Mouse (Mus musculus) G1E (cell line): Measurements from ENCODE around the gene Aprt. TPM values are rescaled to one million over a fixed set of nuclear protein-coding genes. Genes with fewer than 3 reads are reported as not detected.

ENCODE experiments used
- ATAC-seq: 2 replicates; pipeline ENCODE4 v1.8.0; 2016; ENCODE audit warnings: mild to moderate bottlenecking; ENCODE audit not compliant: insufficient number of reproducible peaks, poor library complexity, low FRiP score, severe bottlenecking; ENCODE audit errors: extremely low read depth
- DNase-seq: peaks from one replicate; pipeline ENCODE4 v3.0.0; 2012; ENCODE audit warnings: low spot score
- H3K27me3 ChIP-seq: 2 replicates; pipeline ENCODE4 v1.6.1; 2012; ENCODE audit warnings: mild to moderate bottlenecking, low read length, inconsistent platforms; ENCODE audit not compliant: insufficient read depth
- H3K36me3 ChIP-seq: replicated peaks from 2 replicates; pipeline ENCODE3; 2012; ENCODE audit warnings: mild to moderate bottlenecking, inconsistent platforms
- H3K4me1 ChIP-seq: 2 replicates; pipeline ENCODE4 v1.6.1; 2012; ENCODE audit warnings: low read depth, low read length, inconsistent platforms, mixed read lengths; ENCODE audit not compliant: insufficient read depth
- H3K4me3 ChIP-seq: 2 replicates; pipeline ENCODE4 v1.5.1; 2012; ENCODE audit warnings: low read depth, mild to moderate bottlenecking, inconsistent platforms, low read length, moderate library complexity, mixed read lengths
- H3K9me3 ChIP-seq: replicated peaks from 2 replicates; pipeline ENCODE4 v1.6.1; 2012; ENCODE audit warnings: inconsistent platforms
- CTCF ChIP-seq: IDR thresholded peaks from 2 replicates; pipeline ENCODE4 v1.5.1; 2012; ENCODE audit warnings: low read depth, low read length, inconsistent platforms, mixed read lengths
- GATA1 ChIP-seq: IDR thresholded peaks from 2 replicates; pipeline ENCODE4 v1.6.1; 2012; ENCODE audit warnings: borderline replicate concordance, low read length, inconsistent platforms, mixed read lengths
- GATA2 ChIP-seq: IDR thresholded peaks from 2 replicates; pipeline ENCODE4 v1.6.1; 2012; ENCODE audit warnings: low read depth, low read length, inconsistent platforms, borderline replicate concordance
- POLR2AphosphoS5 ChIP-seq: IDR thresholded peaks from 2 replicates; pipeline ENCODE4 v1.6.1; 2012; ENCODE audit warnings: low read depth, low read length, inconsistent platforms; ENCODE audit not compliant: insufficient replicate concordance
- TAL1 ChIP-seq: conservative IDR thresholded peaks from 2 replicates; pipeline ENCODE4 v1.6.1; 2012; ENCODE audit warnings: low read depth, low read length, inconsistent platforms, mixed read lengths
- polyA plus RNA-seq: library from polyadenylated mRNA; stranded (reverse); fragments of >175 nt; gene quantifications from 2 replicates; pipeline ENCODE4 v1.2.3, GENCODE M21; 2012
- total RNA-seq, 2 experiments: library from RNA; stranded (forward) in 1 of 2; stranded (reverse) in 1 of 2; fragments of 200-1000 nt in 1 of 2; fragments of >200 nt in 1 of 2; fragmentation: Nextera tagmentation in 1 of 2; gene quantifications; 2 replicates each; pipeline ENCODE4 v1.2.3; 2014 to 2017

Aprt gene
- total and polyA plus RNA-seq, 3 experiments, result 100.0 to 389 (median 112) TPM

DNA sequence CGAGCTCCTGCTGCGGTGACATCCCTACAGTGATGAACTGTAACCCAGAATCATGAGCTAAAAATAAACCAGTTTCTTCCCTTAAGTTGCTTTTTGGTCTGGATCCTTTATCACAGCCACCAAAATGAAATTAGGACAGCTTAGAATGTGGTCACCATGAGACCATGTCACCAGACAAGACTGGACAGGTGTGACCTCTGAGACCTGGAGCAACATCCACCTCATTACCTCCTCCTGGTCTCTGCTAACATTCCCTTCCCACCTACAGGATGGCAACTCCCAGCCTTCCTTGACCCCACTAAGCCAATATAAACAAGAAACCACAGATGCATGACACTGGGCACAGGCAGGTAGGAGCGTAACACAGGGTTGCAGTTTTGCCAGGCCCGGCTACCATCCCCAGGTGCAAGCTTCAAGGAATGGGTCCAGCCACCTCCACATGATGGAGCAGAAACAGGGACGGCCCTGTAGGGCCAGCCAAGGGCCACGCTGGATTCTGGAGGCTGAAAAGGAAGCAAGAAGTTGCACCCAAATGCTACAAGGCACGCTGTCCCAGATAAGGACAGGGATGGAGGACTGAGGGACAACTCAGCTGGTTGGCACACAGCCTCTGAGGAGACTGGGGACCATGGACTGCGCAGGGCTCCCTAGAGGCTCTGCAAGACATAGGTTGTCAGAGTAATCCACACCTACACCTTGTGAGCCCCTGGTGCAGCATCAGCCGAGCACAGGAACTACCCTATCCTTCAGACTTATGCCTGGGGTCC is 38.2 kb downstream of the Aprt start:
- TF ChIP-seq TAL1 (peak; percentile 9; the same call in 1 of the 2 replicates), GATA1 (no peak), CTCF (no peak)
- no peak for ATAC-seq
- H3K27me3 ChIP-seq, result no peaks in the 10 kb centered on the region

DNA sequence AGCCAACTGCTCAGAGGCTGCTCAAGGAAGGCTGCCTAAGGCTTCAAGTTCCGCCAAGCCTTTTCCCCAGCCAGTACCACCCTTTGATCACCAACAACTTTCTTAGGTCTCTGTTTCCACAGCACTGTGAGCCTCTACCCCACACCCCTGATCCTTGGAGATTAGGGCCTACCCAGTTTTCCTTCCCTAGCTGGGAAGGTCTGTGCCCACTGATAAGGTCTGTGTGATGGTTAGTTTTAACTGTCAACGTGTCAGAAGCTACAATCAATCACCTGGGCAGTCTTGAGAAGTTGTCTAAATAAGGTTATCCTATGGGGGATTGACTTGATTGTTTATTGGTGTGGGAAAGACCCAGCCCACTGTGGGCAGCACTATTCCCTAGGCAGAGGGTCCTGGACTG is 38.9 kb downstream of the Aprt start:
- Histone ChIP-seq H3K4me1 (peaks cover 84% of the 10 kb centered on the region), H3K4me3 (peak overlapping the region; percentile 61; the same call in 1 of the 2 replicates), H3K27me3 (no peaks in the 10 kb centered on the region), H3K36me3 (peaks cover 71% of the 10 kb centered on the region), H3K9me3 (peaks cover 11% of the 10 kb centered on the region)
- peak; percentile 84 for DNase-seq
- no peak for TF ChIP-seq CTCF
- TF ChIP-seq TAL1, result peak; percentile 99
- peak; percentile 87 for ATAC-seq

More for the DNA sequence above, 38.2 kb downstream of the Aprt start:
- no peak for DNase-seq
- Histone ChIP-seq H3K9me3 (peaks cover 11% of the 10 kb centered on the region), H3K36me3 (peaks cover 71% of the 10 kb centered on the region), H3K4me1 (peaks cover 84% of the 10 kb centered on the region), H3K4me3 (peak overlapping the region; percentile 33; the same call in 1 of the 2 replicates)

DNA sequence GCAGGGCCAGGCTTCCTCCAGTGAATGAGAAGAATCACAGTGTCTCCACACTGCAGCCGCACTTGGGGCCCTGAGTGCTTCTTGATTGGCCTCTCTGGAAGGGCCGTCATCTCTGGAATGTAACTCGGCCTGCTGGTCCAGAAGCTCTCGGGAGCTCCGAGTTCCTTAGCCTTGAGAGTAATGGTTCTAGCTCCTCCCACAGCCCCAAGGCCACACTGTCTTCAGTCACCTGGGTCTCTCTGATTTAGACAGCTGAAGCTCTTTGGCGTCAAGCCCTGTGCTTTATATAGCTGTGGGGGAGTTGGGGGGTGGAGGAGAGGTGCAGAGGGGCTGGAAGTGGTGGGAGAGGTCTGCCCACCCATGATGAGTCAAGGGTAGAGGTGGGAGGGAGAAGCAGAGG is 39.7 kb downstream of the Aprt start:
- Histone ChIP-seq H3K9me3 (peaks cover 11% of the 10 kb centered on the region), H3K4me3 (peak overlapping the region; percentile 61; the same call in 1 of the 2 replicates), H3K36me3 (peaks cover 71% of the 10 kb centered on the region), H3K27me3 (no peaks in the 10 kb centered on the region), H3K4me1 (peaks cover 84% of the 10 kb centered on the region)
- TF ChIP-seq CTCF, result no peak
- TF ChIP-seq TAL1, result no peak
- TF ChIP-seq GATA1, result no peak
- TF ChIP-seq POLR2AphosphoS5, result no peak
- no peak for TF ChIP-seq GATA2
- ATAC-seq (no peak), DNase-seq (no peak)

GRCm38 (mm10) chr8:122531312-122531711 is 45.4 kb downstream of the Aprt start:
- H3K4me1 ChIP-seq, result peaks cover 79% of the 10 kb centered on the region
- no peak for DNase-seq
- no peaks in the 10 kb centered on the region for H3K27me3 ChIP-seq
- no peak overlapping the region for H3K4me3 ChIP-seq
- ATAC-seq, result no peak
- H3K9me3 ChIP-seq, result peaks cover 3% of the 10 kb centered on the region; the same call in 1 of the 2 replicates
- peaks cover 84% of the 10 kb centered on the region for H3K36me3 ChIP-seq
- TF ChIP-seq POLR2AphosphoS5, result no peak
- no peak for TF ChIP-seq GATA1
- TF ChIP-seq CTCF, result no peak
- no peak for TF ChIP-seq GATA2
- no peak for TF ChIP-seq TAL1

- no peak for ATAC-seq
- peaks cover 96% of the 10 kb centered on the region for H3K36me3 ChIP-seq
- no peaks in the 10 kb centered on the region for H3K27me3 ChIP-seq
- DNase-seq, result no peak
- peaks cover 85% of the 10 kb centered on the region for H3K4me1 ChIP-seq
- H3K9me3 ChIP-seq, result peaks cover 3% of the 10 kb centered on the region; the same call in 1 of the 2 replicates
- no peak overlapping the region for H3K4me3 ChIP-seq
- TF ChIP-seq GATA1 (no peak), TAL1 (no peak), POLR2AphosphoS5 (no peak), GATA2 (no peak), CTCF (no peak)
Observed at GRCm38 (mm10) chr8:122529159-122529558, 47.5 kb downstream of the Aprt start.

- ATAC-seq (no peak), DNase-seq (no peak)
- Histone ChIP-seq H3K36me3 (peaks cover 98% of the 10 kb centered on the region), H3K4me3 (no peak overlapping the region), H3K4me1 (peaks cover 89% of the 10 kb centered on the region), H3K27me3 (no peaks in the 10 kb centered on the region), H3K9me3 (peaks cover 3% of the 10 kb centered on the region; the same call in 1 of the 2 replicates)
- no peak for TF ChIP-seq POLR2AphosphoS5
- no peak for TF ChIP-seq TAL1
- TF ChIP-seq GATA2, result no peak
- no peak for TF ChIP-seq GATA1
- no peak for TF ChIP-seq CTCF
Observed at GRCm38 (mm10) chr8:122527937-122528336, 48.8 kb downstream of the Aprt start.

- no peak for ATAC-seq
- peaks cover 86% of the 10 kb centered on the region for H3K4me1 ChIP-seq
- H3K4me3 ChIP-seq, result no peak overlapping the region; the same call in 1 of the 2 replicates
- peaks cover 97% of the 10 kb centered on the region for H3K36me3 ChIP-seq
- peaks cover 3% of the 10 kb centered on the region; the same call in 1 of the 2 replicates for H3K9me3 ChIP-seq
- TF ChIP-seq POLR2AphosphoS5 (no peak), GATA1 (no peak), CTCF (no peak)
- H3K27me3 ChIP-seq, result no peaks in the 10 kb centered on the region
- DNase-seq, result no peak
Observed at GRCm38 (mm10) chr8:122526526-122527170, 50.1 kb downstream of the Aprt start.
